Mouse (Mus musculus): ENCODE data around the gene Vmn1r210. TPM values are rescaled to one million over a fixed set of nuclear protein-coding genes. Genes with fewer than 3 reads are reported as not detected.
A peak's percentile ranks its signal among the peaks of the same experiment; 100 is the strongest.
"Not testable (repeated sequence)": the region's sequence is repeated elsewhere in the genome, so short reads cannot be mapped to it uniquely, and the experiment has no call there.

The Vmn1r210 gene
- not detected for polyA plus RNA-seq (2012; fragmentation: generic; extraction: Trizol)

DNA sequence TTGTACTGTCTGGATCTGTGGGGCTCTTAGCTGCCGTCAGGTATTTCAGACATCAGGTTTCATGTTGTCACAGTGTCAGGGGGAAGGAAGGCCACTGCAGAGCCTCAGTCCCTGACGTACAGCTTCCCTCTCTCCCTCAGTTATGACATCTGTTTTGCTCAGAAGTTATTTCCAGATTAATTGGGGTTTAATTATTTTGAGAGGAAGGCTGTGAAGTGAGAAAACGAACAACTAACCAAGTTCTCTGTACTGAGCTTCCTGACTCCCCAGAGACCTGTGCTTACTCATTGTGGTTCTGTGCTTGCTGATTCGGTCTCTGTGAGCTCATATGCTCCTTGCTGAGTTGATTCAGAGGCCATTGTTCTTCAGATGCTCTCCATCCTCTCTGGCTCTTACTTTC lies at the start of gene Vmn1r210:
TSS of gene Vmn1r210 (minus strand) at position 101 of the 400 bp plus-strand sequence.
- no peaks in the 10 kb centered on the region for H3K36me3 ChIP-seq (ENCODE audit: control insufficient read depth, insufficient read depth)
- H3K79me2 ChIP-seq (ENCODE audit: control insufficient read depth, insufficient read depth): no peaks in the 10 kb centered on the region
- no peak within 1 kb of the TSS for H3ac ChIP-seq (ENCODE audit: control insufficient read depth, insufficient read length)
- peak within 1 kb of the TSS; percentile 51 for H3K4me2 ChIP-seq (ENCODE audit: low read depth)
- TF ChIP-seq POLR2AphosphoS2 (IDR thresholded peaks at IDR 0.05; ENCODE audit: insufficient read length, low read depth) (no peak), TCF12 (IDR thresholded peaks at IDR 0.05; ENCODE audit: insufficient read depth, poor library complexity, severe bottlenecking) (no peak), REST (IDR thresholded peaks at IDR 0.05; ENCODE audit: insufficient read depth, insufficient read length) (no peak)
- no peaks in the 10 kb centered on the region for H3K27me3 ChIP-seq (ENCODE audit: control insufficient read depth, insufficient read depth, insufficient read length)
- no peak within 1 kb of the TSS for H3K4me3 ChIP-seq

DNA sequence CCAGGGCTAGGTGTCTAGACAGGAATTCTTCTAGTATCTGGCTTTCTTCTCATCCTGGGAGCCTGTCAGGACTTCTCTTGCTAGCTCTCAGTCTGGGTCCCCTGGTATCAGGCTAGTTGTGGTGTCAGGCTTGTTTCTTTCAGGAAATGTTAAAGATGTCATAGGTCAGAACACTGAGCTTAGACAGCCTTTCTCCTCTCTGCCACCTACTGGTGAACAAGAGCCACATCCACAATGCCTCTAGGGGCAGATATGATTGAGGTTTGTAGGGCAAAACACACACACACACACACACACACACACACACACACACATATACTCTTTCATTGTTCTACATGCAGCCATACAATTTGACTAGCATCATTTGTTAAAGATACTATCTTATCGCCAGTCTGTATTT lies 48.1 kb upstream of the Vmn1r210 start:
- Histone ChIP-seq H3K36me3 (ENCODE audit: control insufficient read depth, insufficient read depth) (no peaks in the 10 kb centered on the region), H3K27me3 (ENCODE audit: control insufficient read depth, insufficient read depth, insufficient read length) (no peaks in the 10 kb centered on the region), H3K4me2 (ENCODE audit: low read depth) (no peak overlapping the region), H3K79me2 (ENCODE audit: control insufficient read depth, insufficient read depth) (no peaks in the 10 kb centered on the region), H3K4me3 (no peak overlapping the region), H3ac (ENCODE audit: control insufficient read depth, insufficient read length) (no peak overlapping the region)
- no peak for TF ChIP-seq CEBPB (IDR thresholded peaks at IDR 0.05; ENCODE audit: insufficient read depth, poor library complexity, severe bottlenecking)
- TF ChIP-seq MYOD1 (IDR thresholded peaks at IDR 0.05; ENCODE audit: control insufficient read depth in 1 of 3, insufficient read length in 2 of 3, low read depth in 2 of 3): no peak
- TF ChIP-seq SRF (IDR thresholded peaks at IDR 0.05; ENCODE audit: control insufficient read depth, insufficient read length, low read depth): no peak
- no peak for TF ChIP-seq TCF12 (IDR thresholded peaks at IDR 0.05; ENCODE audit: insufficient read depth, poor library complexity, severe bottlenecking)
- TF ChIP-seq USF1 (IDR thresholded peaks at IDR 0.05; ENCODE audit: low read depth): no peak
- no peak for TF ChIP-seq POLR2A (IDR thresholded peaks at IDR 0.05; ENCODE audit: insufficient read length, low read depth)
- no peak for TF ChIP-seq E2F4 (IDR thresholded peaks at IDR 0.05; ENCODE audit: insufficient read depth)
- no peak for TF ChIP-seq REST (IDR thresholded peaks at IDR 0.05; ENCODE audit: insufficient read depth, insufficient read length)
- no peak for TF ChIP-seq MAX (IDR thresholded peaks at IDR 0.05; ENCODE audit: low read depth)
- no peak for TF ChIP-seq POLR2AphosphoS2 (IDR thresholded peaks at IDR 0.05; ENCODE audit: insufficient read length, low read depth)
- no peak for TF ChIP-seq TCF3 (IDR thresholded peaks at IDR 0.05; ENCODE audit: insufficient read length, low read depth)
- TF ChIP-seq MYOG (IDR thresholded peaks at IDR 0.05; ENCODE audit: control insufficient read depth in 1 of 3, insufficient read depth in 1 of 3, insufficient read length in 2 of 3, low read depth in 2 of 3): no peak

DNA sequence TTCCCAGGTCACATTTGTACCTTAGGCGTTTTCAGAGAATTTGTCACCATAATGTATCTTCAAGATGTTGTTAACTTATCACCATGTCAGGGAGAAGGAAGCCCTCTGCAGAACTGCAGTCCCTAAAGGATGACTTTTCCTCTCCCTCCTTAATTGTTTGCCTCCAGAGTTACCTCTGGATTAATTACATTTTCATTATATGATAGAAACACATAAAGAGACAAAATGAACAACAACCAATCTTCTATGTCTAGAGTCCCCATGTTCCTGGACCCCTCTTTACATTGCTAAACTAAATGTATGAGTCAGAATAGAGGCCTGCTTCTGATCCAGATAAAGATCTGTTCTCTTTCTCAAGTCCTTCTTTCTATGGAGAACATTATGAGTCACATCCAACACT lies 26.3 kb upstream of the Vmn1r210 start, which contains the start of gene Vmn1r211:
TSS of gene Vmn1r211 (minus strand) at position 101 of the 400 bp plus-strand sequence.
- Histone ChIP-seq H3K36me3 (ENCODE audit: control insufficient read depth, insufficient read depth) (no peaks in the 10 kb centered on the region), H3K79me2 (ENCODE audit: control insufficient read depth, insufficient read depth) (no peaks in the 10 kb centered on the region), H3ac (ENCODE audit: control insufficient read depth, insufficient read length) (no peak within 1 kb of the TSS), H3K27me3 (ENCODE audit: control insufficient read depth, insufficient read depth, insufficient read length) (no peaks in the 10 kb centered on the region), H3K4me3 (no peak within 1 kb of the TSS), H3K4me2 (ENCODE audit: low read depth) (no peak within 1 kb of the TSS)
- TF ChIP-seq TCF3 (IDR thresholded peaks at IDR 0.05; ENCODE audit: insufficient read length, low read depth): no peak

DNA sequence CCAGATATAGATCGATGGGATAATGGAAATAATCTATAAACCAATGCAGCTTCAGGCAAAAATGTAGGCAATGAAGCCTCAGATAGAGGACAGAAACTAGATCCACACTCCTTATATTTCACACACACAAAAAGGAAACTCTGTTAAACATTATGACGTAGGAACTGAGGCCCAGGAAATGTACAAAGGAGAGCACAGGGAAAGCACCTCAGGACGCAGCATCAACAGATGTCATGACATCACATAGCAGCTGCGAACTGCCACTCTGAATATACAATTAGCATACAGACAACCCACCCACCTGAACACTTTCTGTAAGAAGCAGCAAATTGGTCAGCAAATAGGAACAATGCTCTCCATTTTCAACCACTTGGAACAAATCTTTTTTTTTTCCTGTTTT lies 23.6 kb upstream of the Vmn1r210 start:
- Histone ChIP-seq H3K36me3 (ENCODE audit: control insufficient read depth, insufficient read depth) (no peaks in the 10 kb centered on the region), H3K27me3 (ENCODE audit: control insufficient read depth, insufficient read depth, insufficient read length) (no peaks in the 10 kb centered on the region), H3K4me2 (ENCODE audit: low read depth) (no peak overlapping the region), H3ac (ENCODE audit: control insufficient read depth, insufficient read length) (no peak overlapping the region), H3K79me2 (ENCODE audit: control insufficient read depth, insufficient read depth) (no peaks in the 10 kb centered on the region), H3K4me3 (no peak overlapping the region)
- TF ChIP-seq E2F4 (IDR thresholded peaks at IDR 0.05; ENCODE audit: insufficient read depth) (no peak), MYOG (IDR thresholded peaks at IDR 0.05; ENCODE audit: control insufficient read depth in 1 of 3, insufficient read depth in 1 of 3, insufficient read length in 2 of 3, low read depth in 2 of 3) (no peak), REST (IDR thresholded peaks at IDR 0.05; ENCODE audit: insufficient read depth, insufficient read length) (no peak), MAX (IDR thresholded peaks at IDR 0.05; ENCODE audit: low read depth) (no peak), POLR2AphosphoS2 (IDR thresholded peaks at IDR 0.05; ENCODE audit: insufficient read length, low read depth) (no peak), TCF12 (IDR thresholded peaks at IDR 0.05; ENCODE audit: insufficient read depth, poor library complexity, severe bottlenecking) (no peak), SRF (IDR thresholded peaks at IDR 0.05; ENCODE audit: control insufficient read depth, insufficient read length, low read depth) (no peak), POLR2A (IDR thresholded peaks at IDR 0.05; ENCODE audit: insufficient read length, low read depth) (no peak), USF1 (IDR thresholded peaks at IDR 0.05; ENCODE audit: low read depth) (no peak), CEBPB (IDR thresholded peaks at IDR 0.05; ENCODE audit: insufficient read depth, poor library complexity, severe bottlenecking) (no peak)

DNA sequence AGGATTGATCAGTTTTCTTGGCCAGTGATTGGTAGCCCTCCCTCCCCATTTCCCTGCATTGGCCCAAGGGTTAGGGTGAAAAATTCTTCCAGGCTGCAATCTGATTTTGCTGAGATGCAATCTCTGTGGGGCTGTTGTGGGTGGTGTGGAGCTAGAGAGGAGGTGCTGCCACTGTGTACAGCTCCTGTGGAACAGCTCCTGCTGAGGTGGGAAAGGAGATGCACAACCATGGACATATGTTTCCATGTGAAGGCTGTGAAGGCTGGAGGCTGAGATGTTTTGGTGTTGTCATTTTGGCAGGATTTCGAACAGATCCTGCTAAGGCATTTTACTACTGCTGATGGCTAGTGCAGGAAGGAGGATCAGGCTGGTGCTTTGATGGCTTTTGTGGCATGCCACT lies 15.7 kb upstream of the Vmn1r210 start:
- TF ChIP-seq MYOG (IDR thresholded peaks at IDR 0.05; ENCODE audit: control insufficient read depth in 1 of 3, insufficient read depth in 1 of 3, insufficient read length in 2 of 3, low read depth in 2 of 3) (no peak), MYOD1 (IDR thresholded peaks at IDR 0.05; ENCODE audit: control insufficient read depth in 1 of 3, insufficient read length in 2 of 3, low read depth in 2 of 3) (no peak)
- Histone ChIP-seq H3ac (ENCODE audit: control insufficient read depth, insufficient read length) (no peak overlapping the region), H3K4me3 (no peak overlapping the region), H3K4me2 (ENCODE audit: low read depth) (no peak overlapping the region), H3K27me3 (ENCODE audit: control insufficient read depth, insufficient read depth, insufficient read length) (no peaks in the 10 kb centered on the region), H3K36me3 (ENCODE audit: control insufficient read depth, insufficient read depth) (no peaks in the 10 kb centered on the region), H3K79me2 (ENCODE audit: control insufficient read depth, insufficient read depth) (no peaks in the 10 kb centered on the region)

DNA sequence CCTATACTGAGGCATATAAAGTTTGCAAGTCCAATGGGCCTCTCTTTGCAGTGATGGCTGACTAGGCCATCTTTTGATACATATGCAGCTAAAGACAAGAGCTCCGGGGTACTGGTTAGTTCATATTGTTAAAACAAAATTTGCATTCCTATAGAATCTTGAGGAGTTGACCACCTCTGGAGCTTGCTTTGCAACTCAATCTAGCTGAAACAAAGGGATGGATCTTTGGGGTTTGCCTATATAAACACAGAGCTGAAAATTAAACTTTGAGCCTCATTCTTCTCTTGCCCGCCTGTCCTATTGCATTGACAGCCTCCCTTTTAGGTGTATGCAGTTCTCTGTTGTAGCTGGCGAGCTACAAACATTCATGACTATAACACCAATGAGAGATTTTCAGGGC lies 13.2 kb upstream of the Vmn1r210 start:
- H3K27me3 ChIP-seq (ENCODE audit: control insufficient read depth, insufficient read depth, insufficient read length); H3K79me2 ChIP-seq (ENCODE audit: control insufficient read depth, insufficient read depth); H3K4me2 ChIP-seq (ENCODE audit: low read depth); H3K36me3 ChIP-seq (ENCODE audit: control insufficient read depth, insufficient read depth); H3K4me3 ChIP-seq; H3ac ChIP-seq (ENCODE audit: control insufficient read depth, insufficient read length): not testable (repeated sequence)

DNA sequence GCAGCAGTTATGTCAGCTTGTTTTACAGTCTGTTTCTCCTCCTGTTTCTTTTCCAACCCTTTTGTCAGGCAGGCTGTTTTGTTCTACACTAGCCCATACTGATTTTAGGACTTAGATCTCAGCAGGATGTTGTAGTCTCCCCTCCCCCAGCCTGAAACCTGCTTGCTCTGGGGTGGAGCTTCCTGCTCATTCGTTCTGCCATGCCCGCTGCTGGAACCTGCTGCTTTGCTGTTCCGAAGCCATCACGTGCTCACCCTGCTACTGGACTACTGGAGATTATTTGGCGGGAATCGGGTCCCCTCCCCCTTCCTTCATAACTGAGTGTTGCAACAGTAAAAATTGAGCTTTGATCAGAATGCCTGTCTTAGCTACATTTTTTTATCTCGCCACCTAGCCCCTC lies 1.8 kb downstream of the Vmn1r210 start:
- H3ac ChIP-seq (ENCODE audit: control insufficient read depth, insufficient read length): not testable (repeated sequence)

DNA sequence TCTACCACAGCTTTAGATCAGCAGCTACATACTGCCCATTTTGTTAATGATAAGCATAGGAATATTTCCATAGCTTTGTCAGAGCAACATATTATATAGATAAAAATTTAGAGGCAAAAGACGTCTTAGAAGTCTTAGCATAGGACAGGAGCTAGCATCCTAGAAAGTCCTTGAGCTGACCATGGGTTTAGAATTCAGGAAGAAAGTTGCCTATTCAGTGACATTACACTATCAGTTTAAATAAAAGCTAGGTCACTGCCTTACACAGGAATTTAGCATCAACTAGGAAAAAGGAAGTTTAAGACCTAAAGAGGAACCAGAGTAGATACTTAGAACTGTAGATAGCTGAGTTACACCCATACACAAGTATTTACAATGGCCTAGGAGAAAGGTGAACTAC lies 9.5 kb downstream of the Vmn1r210 start:
- H3K27me3 ChIP-seq (ENCODE audit: control insufficient read depth, insufficient read depth, insufficient read length); H3K36me3 ChIP-seq (ENCODE audit: control insufficient read depth, insufficient read depth); H3ac ChIP-seq (ENCODE audit: control insufficient read depth, insufficient read length); H3K4me2 ChIP-seq (ENCODE audit: low read depth); H3K4me3 ChIP-seq; H3K79me2 ChIP-seq (ENCODE audit: control insufficient read depth, insufficient read depth): not testable (repeated sequence)

More for the DNA sequence above, 1.8 kb downstream of the Vmn1r210 start:
- H3K36me3 ChIP-seq (ENCODE audit: control insufficient read depth, insufficient read depth); H3K79me2 ChIP-seq (ENCODE audit: control insufficient read depth, insufficient read depth); H3K4me2 ChIP-seq (ENCODE audit: low read depth); H3K27me3 ChIP-seq (ENCODE audit: control insufficient read depth, insufficient read depth, insufficient read length); H3K4me3 ChIP-seq: not testable (repeated sequence)

DNA sequence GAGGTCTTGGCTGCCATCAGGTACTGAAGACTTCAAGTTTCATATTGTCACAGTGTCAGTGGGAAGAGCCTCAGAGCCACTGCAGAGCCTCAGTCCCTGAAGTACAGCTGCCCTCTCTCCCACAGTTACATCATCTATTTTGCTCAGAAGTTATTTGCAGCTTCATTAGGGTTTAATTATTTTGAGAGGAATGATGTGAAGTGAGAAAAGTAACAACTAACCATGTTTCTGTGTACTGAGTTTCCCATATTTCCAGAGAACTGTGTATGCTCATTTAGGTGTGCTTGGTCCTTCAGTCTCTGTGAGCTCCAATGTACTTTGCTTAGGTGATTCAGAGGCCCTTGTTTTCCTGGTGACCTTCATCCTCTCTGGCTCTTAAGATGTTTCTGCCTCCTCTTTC lies 21.6 kb downstream of the Vmn1r210 start, which contains the start of gene Vmn1r209:
TSS of gene Vmn1r209 (minus strand) at position 101 of the 400 bp plus-strand sequence.
- H3K36me3 ChIP-seq (ENCODE audit: control insufficient read depth, insufficient read depth); H3ac ChIP-seq (ENCODE audit: control insufficient read depth, insufficient read length); H3K4me2 ChIP-seq (ENCODE audit: low read depth); H3K79me2 ChIP-seq (ENCODE audit: control insufficient read depth, insufficient read depth); H3K27me3 ChIP-seq (ENCODE audit: control insufficient read depth, insufficient read depth, insufficient read length); H3K4me3 ChIP-seq: not testable (repeated sequence)
